ENCODE assay signal across 27 mouse cellular contexts in the genomic region with DNA sequence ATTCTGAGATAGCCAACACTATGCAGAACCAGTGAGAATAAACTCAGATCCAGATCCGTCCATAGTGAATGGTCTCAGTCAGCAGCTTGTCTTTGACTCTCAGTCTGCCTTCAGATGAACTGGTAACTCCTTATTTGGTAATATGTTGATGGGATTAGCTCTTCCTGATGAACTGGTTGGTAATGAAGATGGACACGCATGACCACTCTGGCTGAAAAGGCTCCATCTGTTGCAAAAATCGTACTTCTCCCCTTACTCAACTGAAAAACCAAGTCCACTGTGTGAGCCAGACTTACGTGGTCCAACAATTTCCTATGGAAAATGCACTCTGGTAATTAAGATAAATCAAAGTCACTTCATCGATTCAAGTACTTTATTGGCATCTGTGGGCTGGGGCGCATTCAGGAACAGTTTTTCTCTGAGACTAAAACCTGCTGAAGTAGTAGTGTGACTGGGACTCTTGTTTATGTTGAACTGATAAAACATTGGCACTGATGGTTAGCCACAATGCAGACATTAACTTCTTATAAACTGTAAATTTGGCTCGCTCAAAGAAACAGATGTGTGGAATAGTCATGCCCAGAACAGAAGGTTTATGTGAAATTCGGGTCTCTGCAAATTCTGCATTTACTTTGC. TPM values are rescaled to one million over a fixed set of nuclear protein-coding genes. Genes with fewer than 3 reads are reported as not detected.
DNase-seq lines count a peak whose midpoint lies in the region; ATAC-seq lines count a peak whose summit lies in the region.
"Had no signal": no experiment of that assay in that cellular context is flagged by ENCODE, and none has a peak within 500 bp of the region (broad histone marks: within the 10 kb centered on the region; RNA-seq: fewer than 3 reads in every experiment).

No protein-coding gene starts in this region.

- 69% methylated on average over 8 of the region's 8 CpGs for WGBS in forebrain, embryonic 15.5 days
- 83% methylated on average over 8 of the region's 8 CpGs for WGBS in forebrain, embryonic 10.5 days
- 42% methylated on average over 8 of the region's 8 CpGs for WGBS in lung, embryonic 15.5 days
- 79% methylated on average over 8 of the region's 8 CpGs for WGBS in neural tube, embryonic 14.5 days

- no peak overlapping the region for H3K27ac ChIP-seq in forebrain, embryonic 15.5 days (replicated peaks)
- no peak overlapping the region for H3K27ac ChIP-seq in forebrain, embryonic 10.5 days
- H3K27ac ChIP-seq in lung, embryonic 15.5 days = peak overlapping the region; percentile 45
- no peak overlapping the region for H3K27ac ChIP-seq in neural tube, embryonic 14.5 days (ENCODE audit: low read depth, low read length)
- H3K27ac ChIP-seq: embryonic facial prominence, embryonic 15.5 days; hindbrain, embryonic 15.5 days; limb, embryonic 12.5 days; stomach, embryonic 15.5 days had no signal

- H3K9me3 ChIP-seq in forebrain, embryonic 15.5 days = no peaks in the 10 kb centered on the region
- H3K9me3 ChIP-seq in forebrain, embryonic 10.5 days = no peaks in the 10 kb centered on the region
- H3K9me3 ChIP-seq in lung, embryonic 15.5 days = no peaks in the 10 kb centered on the region
- H3K9me3 ChIP-seq in neural tube, embryonic 14.5 days (ENCODE audit: control insufficient read depth, low read length) = no peaks in the 10 kb centered on the region
- H3K9me3 ChIP-seq: embryonic facial prominence, embryonic 15.5 days; heart, embryonic 12.5 days; hindbrain, embryonic 15.5 days; limb, embryonic 12.5 days; stomach, embryonic 15.5 days had no signal

- 0 out of 2 replicates have a peak, but pooled peaks have one; percentile 26 for ATAC-seq in forebrain, embryonic 15.5 days (replicated peaks)
- peak; percentile 83 for ATAC-seq in lung, embryonic 15.5 days (ENCODE audit: borderline replicate concordance, extremely low read depth, low FRiP score, low TSS enrichment)
- 0 out of 2 replicates have a peak, but pooled peaks have one; percentile 38 for ATAC-seq in neural tube, embryonic 14.5 days (ENCODE audit: low read depth)
- ATAC-seq: forebrain, embryonic 16.5 days; intestine, embryonic 16.5 days; liver, postnatal 0 days had no signal

- H3K4me3 ChIP-seq in forebrain, embryonic 15.5 days = no peak overlapping the region
- no peak overlapping the region for H3K4me3 ChIP-seq in forebrain, embryonic 10.5 days
- H3K4me3 ChIP-seq in lung, embryonic 15.5 days = no peak overlapping the region
- no peak overlapping the region for H3K4me3 ChIP-seq in neural tube, embryonic 14.5 days (ENCODE audit: low read depth, low read length)
- H3K4me3 ChIP-seq: embryonic facial prominence, embryonic 15.5 days; heart, embryonic 12.5 days; hindbrain, embryonic 15.5 days; limb, embryonic 12.5 days; stomach, embryonic 15.5 days had no signal

- H3K4me1 ChIP-seq in forebrain, embryonic 15.5 days = no peaks in the 10 kb centered on the region
- H3K4me1 ChIP-seq in forebrain, embryonic 10.5 days = no peaks in the 10 kb centered on the region
- 0 out of 2 replicates have a peak, but pooled peaks cover 10% of the 10 kb centered on the region for H3K4me1 ChIP-seq in lung, embryonic 15.5 days
- no peaks in the 10 kb centered on the region for H3K4me1 ChIP-seq in neural tube, embryonic 14.5 days (ENCODE audit: control insufficient read depth, insufficient read depth, low read length)
- H3K4me1 ChIP-seq: embryonic facial prominence, embryonic 15.5 days; heart, embryonic 12.5 days; hindbrain, embryonic 15.5 days; limb, embryonic 12.5 days; stomach, embryonic 15.5 days had no signal

- no peaks in the 10 kb centered on the region for H3K27me3 ChIP-seq in forebrain, embryonic 15.5 days
- no peaks in the 10 kb centered on the region for H3K27me3 ChIP-seq in forebrain, embryonic 10.5 days (ENCODE audit: poor library complexity, severe bottlenecking)
- H3K27me3 ChIP-seq in lung, embryonic 15.5 days = no peaks in the 10 kb centered on the region
- no peaks in the 10 kb centered on the region for H3K27me3 ChIP-seq in neural tube, embryonic 14.5 days (ENCODE audit: control insufficient read depth, insufficient read depth, low read length)
- H3K27me3 ChIP-seq: embryonic facial prominence, embryonic 15.5 days; heart, embryonic 12.5 days; hindbrain, embryonic 15.5 days; limb, embryonic 12.5 days; stomach, embryonic 15.5 days had no signal

- DNase-seq in forebrain, embryonic 10.5 days (ENCODE audit: extremely low spot score, low spot score) = no peak
- DNase-seq in lung, postnatal 4 days = no peak
- DNase-seq in neural tube, embryonic 10.5 days (ENCODE audit: extremely low spot score, low spot score) = no peak
- no peak for DNase-seq in left cerebral cortex, adult 8-10 months (ENCODE audit: low spot score in 2 of 2)
- no peak for DNase-seq in adrenal gland, adult 2 months
- DNase-seq: adrenal gland, postnatal 36 days; cerebellum, adult 11 months; cerebellum, adult 9-11 months; gastrocnemius, postnatal 14 days; heart, adult 18-20 months; heart, postnatal 10 days; kidney, adult 9 months; kidney, postnatal 36 days; layer of hippocampus, postnatal 36 days; liver, postnatal 0 days; thymus, postnatal 36 days had no signal

- no peak overlapping the region for H3K9ac ChIP-seq in forebrain, embryonic 15.5 days (replicated peaks)
- H3K9ac ChIP-seq in lung, embryonic 15.5 days = no peak overlapping the region
- H3K9ac ChIP-seq in neural tube, embryonic 14.5 days (replicated peaks; ENCODE audit: low read depth, low read length) = no peak overlapping the region
- H3K9ac ChIP-seq: embryonic facial prominence, embryonic 15.5 days; heart, embryonic 12.5 days; hindbrain, embryonic 15.5 days; limb, embryonic 12.5 days; liver, postnatal 0 days; stomach, embryonic 15.5 days had no signal

- H3K36me3 ChIP-seq in forebrain, embryonic 15.5 days = peaks cover 3% of the 10 kb centered on the region
- H3K36me3 ChIP-seq in forebrain, embryonic 10.5 days (replicated peaks) = peaks cover 19% of the 10 kb centered on the region
- H3K36me3 ChIP-seq in lung, embryonic 15.5 days = peaks cover 17% of the 10 kb centered on the region; the same call in 1 of the 2 replicates
- peaks cover 10% of the 10 kb centered on the region; the same call in 1 of the 2 replicates for H3K36me3 ChIP-seq in neural tube, embryonic 14.5 days (ENCODE audit: control insufficient read depth, insufficient read depth, low read length)

- no peak overlapping the region for H3K4me2 ChIP-seq in forebrain, embryonic 15.5 days (replicated peaks)
- no peak overlapping the region; the same call in 1 of the 2 replicates for H3K4me2 ChIP-seq in lung, embryonic 15.5 days
- no peak overlapping the region for H3K4me2 ChIP-seq in neural tube, embryonic 14.5 days (ENCODE audit: low read depth, low read length)
- H3K4me2 ChIP-seq: embryonic facial prominence, embryonic 15.5 days; heart, embryonic 12.5 days; hindbrain, embryonic 15.5 days; limb, embryonic 12.5 days; liver, embryonic 11.5 days; stomach, embryonic 15.5 days had no signal

RNA-seq across cellular contexts. Expression of a gene that starts 36.1 kb away (rescaled TPM):
- polyA plus RNA-seq in forebrain, embryonic 15.5 days (2015; fragmentation: Nextera tagmentation; extraction: Ambion mirVana) = 134 and 136 TPM in 2 replicates
- polyA plus RNA-seq in forebrain, embryonic 10.5 days (2016; fragmentation: Nextera tagmentation; extraction: Ambion mirVana) = 180 and 184 TPM in 2 replicates
- 130 and 135 TPM in 2 replicates for polyA plus RNA-seq in lung, embryonic 15.5 days (2015; fragmentation: Nextera tagmentation; extraction: Ambion mirVana)
- polyA plus RNA-seq in neural tube, embryonic 14.5 days (2014; fragmentation: Nextera tagmentation; extraction: Ambion mirVana) = 178 and 191 TPM in 2 replicates
- 10 to 100 TPM; 51.8 to 59.4 (median 55.2) TPM for total RNA-seq in left cerebral cortex, adult 8-10 months (2022)
- 10 to 100 TPM; 59.9 to 76.9 TPM for total RNA-seq in adrenal gland, adult 2 months (2021)
- polyA plus RNA-seq in adrenal gland, adult 2 months (2012; rRNA removed) = 106 and 121 TPM in 2 replicates

Comparison
In these comparisons a context has a peak if more than half of its experiments do, and no peak if none do; other contexts are left out.
1. ATAC-seq: peak in every context shown above with its lines; median percentile 83 in lung, embryonic 15.5 days; 38 in neural tube, embryonic 14.5 days; 26 in forebrain, embryonic 15.5 days.